Mouse (Mus musculus): ENCODE data around the gene Hpf1. TPM values are rescaled to one million over a fixed set of nuclear protein-coding genes. Genes with fewer than 3 reads are reported as not detected.

The Hpf1 gene
- polyA plus RNA-seq (2015; fragmentation: Nextera tagmentation; extraction: Ambion mirVana): 97.8 and 103 TPM in 2 replicates

DNA sequence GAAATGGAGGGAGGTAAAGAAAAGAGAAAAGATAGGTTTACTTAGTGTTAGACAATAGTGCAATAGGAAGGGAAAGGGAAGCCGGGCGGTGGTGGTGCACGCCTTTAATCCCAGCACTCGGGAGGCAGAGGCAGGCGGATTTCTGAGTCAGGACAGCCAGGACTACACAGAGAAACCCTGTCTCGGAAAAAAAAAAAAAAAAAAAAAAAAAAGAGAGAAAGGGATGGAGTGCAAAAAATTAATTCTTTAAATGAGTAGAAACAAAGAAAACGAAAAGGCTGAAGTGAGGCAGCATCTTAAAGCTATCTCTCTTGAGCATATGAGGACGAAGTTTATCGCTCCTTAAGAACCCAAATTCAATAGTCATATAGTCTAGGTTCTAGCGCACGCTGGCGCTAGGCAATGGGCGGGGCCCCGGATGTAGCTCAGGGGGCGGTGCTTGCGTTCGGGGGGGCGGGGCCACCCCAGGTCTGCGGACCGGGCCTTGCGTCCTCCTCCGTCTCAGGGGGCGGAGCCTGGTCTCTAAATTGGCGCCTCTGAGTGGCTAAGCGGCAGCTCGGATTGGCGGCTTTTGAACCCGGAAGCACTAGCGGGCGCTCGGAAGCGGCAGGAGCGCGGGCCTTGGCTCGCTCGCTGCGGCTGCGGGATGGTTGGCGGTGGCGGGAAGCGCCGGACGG, at the start of gene Hpf1:
Gene Hpf1 (plus strand): TSS at position 576 of the 677 bp plus-strand sequence.
- peak; percentile 99 for ATAC-seq
- Histone ChIP-seq H3K4me1 (ENCODE audit: control insufficient read depth, insufficient read depth, low read depth, low read length) (peaks cover 16% of the 10 kb centered on the region), H3K36me3 (ENCODE audit: control insufficient read depth, insufficient read depth, low read length) (no peaks in the 10 kb centered on the region), H3K4me3 (ENCODE audit: low read length) (peak within 1 kb of the TSS; percentile 73), H3K9me3 (ENCODE audit: control insufficient read depth, low read length) (no peaks in the 10 kb centered on the region), H3K27me3 (replicated peaks; ENCODE audit: control insufficient read depth, insufficient read depth, low read length) (no peaks in the 10 kb centered on the region), H3K4me2 (ENCODE audit: low read length) (peak within 1 kb of the TSS; percentile 80), H3K27ac (ENCODE audit: low read depth, low read length) (peak within 1 kb of the TSS; percentile 67; the same call in 1 of the 2 replicates), H3K9ac (ENCODE audit: low read depth, low read length) (peak within 1 kb of the TSS; percentile 84)
- WGBS: 5% methylated on average over 43 of the region's 43 CpGs

DNA sequence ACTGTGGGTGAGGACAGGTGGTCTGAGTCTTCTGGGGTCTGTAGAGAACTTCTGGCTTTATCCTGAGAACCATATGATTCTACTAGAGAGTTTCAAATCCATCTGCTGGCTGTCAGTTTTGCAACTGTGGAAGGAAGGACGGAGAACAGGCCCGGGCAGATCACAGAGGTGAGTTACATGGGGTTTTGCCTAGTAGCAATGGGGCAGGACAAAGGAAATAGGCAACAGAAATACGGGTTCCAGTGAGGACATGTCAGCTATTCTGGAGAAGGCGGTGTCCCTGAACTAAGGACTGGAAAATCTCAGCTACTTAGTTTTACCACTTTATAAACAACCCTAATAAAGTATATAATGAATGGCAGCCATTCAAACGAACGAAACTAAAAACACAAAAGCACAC, 47.8 kb upstream of the Hpf1 start:
- Histone ChIP-seq H3K4me1 (ENCODE audit: control insufficient read depth, insufficient read depth, low read depth, low read length) (no peaks in the 10 kb centered on the region), H3K4me2 (ENCODE audit: low read length) (no peak overlapping the region), H3K4me3 (ENCODE audit: low read length) (no peak overlapping the region), H3K27me3 (replicated peaks; ENCODE audit: control insufficient read depth, insufficient read depth, low read length) (no peaks in the 10 kb centered on the region), H3K9ac (ENCODE audit: low read depth, low read length) (no peak overlapping the region), H3K27ac (ENCODE audit: low read depth, low read length) (no peak overlapping the region), H3K9me3 (ENCODE audit: control insufficient read depth, low read length) (no peaks in the 10 kb centered on the region), H3K36me3 (ENCODE audit: control insufficient read depth, insufficient read depth, low read length) (no peaks in the 10 kb centered on the region)
- WGBS: 86% methylated on average over 6 of the region's 6 CpGs
- ATAC-seq: no peak

DNA sequence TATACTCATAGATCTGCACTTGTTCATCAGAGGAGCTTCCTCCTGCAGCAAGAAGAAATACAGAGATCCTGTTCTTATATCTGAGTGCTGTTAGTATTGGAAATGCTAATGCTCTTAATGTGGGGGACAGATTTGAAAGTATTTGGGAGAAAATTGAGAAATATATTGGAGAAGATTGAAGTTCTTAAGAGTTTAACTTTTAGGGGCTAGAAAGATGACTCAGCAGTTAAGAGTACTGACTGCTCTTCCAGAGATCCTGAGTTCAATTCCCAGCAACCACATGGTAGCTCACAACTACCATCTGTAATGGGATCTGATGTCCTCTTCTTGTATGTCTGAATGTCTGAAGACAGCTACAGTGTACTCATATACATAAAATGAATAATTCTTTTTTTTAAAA, 32.7 kb upstream of the Hpf1 start:
- no peak overlapping the region for H3K27ac ChIP-seq (ENCODE audit: low read depth, low read length)
- no peak overlapping the region for H3K4me2 ChIP-seq (ENCODE audit: low read length)
- no peak for ATAC-seq
- no peaks in the 10 kb centered on the region for H3K9me3 ChIP-seq (ENCODE audit: control insufficient read depth, low read length)
- no peak overlapping the region for H3K9ac ChIP-seq (ENCODE audit: low read depth, low read length)
- no peaks in the 10 kb centered on the region for H3K36me3 ChIP-seq (ENCODE audit: control insufficient read depth, insufficient read depth, low read length)
- H3K4me3 ChIP-seq (ENCODE audit: low read length): no peak overlapping the region
- no peaks in the 10 kb centered on the region for H3K27me3 ChIP-seq (replicated peaks; ENCODE audit: control insufficient read depth, insufficient read depth, low read length)
- H3K4me1 ChIP-seq (ENCODE audit: control insufficient read depth, insufficient read depth, low read depth, low read length): no peaks in the 10 kb centered on the region

DNA sequence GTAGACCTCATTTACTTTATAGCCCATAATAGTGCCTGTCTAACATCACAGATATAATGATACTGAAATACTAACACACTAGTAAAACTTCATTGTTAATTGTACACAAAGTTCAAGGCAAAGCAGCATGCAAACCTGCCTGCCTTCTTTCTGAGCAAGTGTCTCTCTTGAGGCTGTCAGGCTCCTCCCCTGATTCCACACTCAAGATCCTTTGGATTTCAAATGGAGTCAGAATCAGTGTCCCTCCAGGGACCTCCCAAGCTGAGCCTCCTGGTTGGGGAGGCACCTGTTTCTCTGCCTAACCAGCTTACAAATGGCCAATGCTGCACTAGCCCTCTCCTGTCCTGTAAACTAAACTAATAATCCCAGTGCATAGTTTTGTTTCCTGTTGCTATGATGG, 32.1 kb upstream of the Hpf1 start:
- no peak for ATAC-seq

DNA sequence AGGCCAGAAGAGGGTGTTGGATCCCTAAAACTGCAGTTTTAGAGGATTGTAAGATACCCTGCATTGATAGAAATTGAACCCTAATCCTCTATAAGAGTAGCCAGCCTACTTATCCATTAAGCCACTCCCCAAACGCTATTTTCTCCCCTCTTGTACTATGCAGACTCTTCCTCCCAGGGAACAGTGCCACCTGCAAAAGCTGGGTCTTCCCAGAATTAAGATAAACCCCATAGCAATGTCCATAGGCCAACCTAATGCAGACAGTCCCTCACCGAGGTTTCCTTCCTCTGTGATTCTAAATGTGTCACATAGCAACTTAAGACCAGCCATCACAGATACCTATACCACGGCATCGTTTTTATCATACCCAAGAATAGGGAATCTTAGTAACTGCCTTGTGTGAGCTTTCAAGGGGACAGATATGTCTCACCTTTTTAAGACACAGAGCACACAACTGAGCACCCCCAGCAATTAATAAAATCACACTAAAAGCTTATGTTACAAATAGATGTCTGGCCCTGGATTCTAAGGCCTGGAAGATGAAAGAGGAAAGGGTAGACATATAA, 31.2 kb upstream of the Hpf1 start:
- H3K9me3 ChIP-seq (ENCODE audit: control insufficient read depth, low read length): no peaks in the 10 kb centered on the region
- 80% methylated on average over 4 of the region's 4 CpGs for WGBS
- H3K4me2 ChIP-seq (ENCODE audit: low read length): no peak overlapping the region
- H3K9ac ChIP-seq (ENCODE audit: low read depth, low read length): no peak overlapping the region
- H3K27ac ChIP-seq (ENCODE audit: low read depth, low read length): no peak overlapping the region
- H3K4me3 ChIP-seq (ENCODE audit: low read length): no peak overlapping the region
- H3K27me3 ChIP-seq (replicated peaks; ENCODE audit: control insufficient read depth, insufficient read depth, low read length): no peaks in the 10 kb centered on the region
- H3K36me3 ChIP-seq (ENCODE audit: control insufficient read depth, insufficient read depth, low read length): no peaks in the 10 kb centered on the region
- ATAC-seq: no peak
- no peaks in the 10 kb centered on the region for H3K4me1 ChIP-seq (ENCODE audit: control insufficient read depth, insufficient read depth, low read depth, low read length)

More for the DNA sequence above, 32.1 kb upstream of the Hpf1 start:
- Histone ChIP-seq H3K4me3 (ENCODE audit: low read length) (no peak overlapping the region), H3K4me2 (ENCODE audit: low read length) (no peak overlapping the region), H3K27ac (ENCODE audit: low read depth, low read length) (no peak overlapping the region), H3K9ac (ENCODE audit: low read depth, low read length) (no peak overlapping the region), H3K27me3 (replicated peaks; ENCODE audit: control insufficient read depth, insufficient read depth, low read length) (no peaks in the 10 kb centered on the region), H3K9me3 (ENCODE audit: control insufficient read depth, low read length) (no peaks in the 10 kb centered on the region), H3K36me3 (ENCODE audit: control insufficient read depth, insufficient read depth, low read length) (no peaks in the 10 kb centered on the region), H3K4me1 (ENCODE audit: control insufficient read depth, insufficient read depth, low read depth, low read length) (no peaks in the 10 kb centered on the region)

DNA sequence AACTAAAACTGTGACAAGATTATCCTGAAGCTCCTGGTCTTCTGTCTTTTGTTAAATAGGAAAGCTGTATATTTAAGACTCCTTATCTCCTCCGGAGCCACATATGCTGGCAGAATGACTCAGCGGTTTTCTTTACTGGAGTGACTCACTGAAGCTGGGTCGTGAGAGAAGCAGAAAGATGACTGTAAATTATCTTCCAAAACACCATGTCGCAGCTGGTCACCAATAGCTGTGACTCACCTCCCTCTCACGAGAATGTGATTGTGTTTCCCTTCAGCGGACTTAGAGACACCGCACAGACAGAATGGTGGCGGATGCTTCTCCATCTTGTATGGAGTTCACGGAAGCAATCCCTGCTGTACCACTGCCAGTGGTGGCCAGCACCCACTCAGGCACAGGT, 30.6 kb upstream of the Hpf1 start:
- Histone ChIP-seq H3K9me3 (ENCODE audit: control insufficient read depth, low read length) (no peaks in the 10 kb centered on the region), H3K27ac (ENCODE audit: low read depth, low read length) (no peak overlapping the region), H3K27me3 (replicated peaks; ENCODE audit: control insufficient read depth, insufficient read depth, low read length) (no peaks in the 10 kb centered on the region), H3K36me3 (ENCODE audit: control insufficient read depth, insufficient read depth, low read length) (no peaks in the 10 kb centered on the region), H3K9ac (ENCODE audit: low read depth, low read length) (no peak overlapping the region), H3K4me2 (ENCODE audit: low read length) (no peak overlapping the region), H3K4me3 (ENCODE audit: low read length) (no peak overlapping the region), H3K4me1 (ENCODE audit: control insufficient read depth, insufficient read depth, low read depth, low read length) (no peaks in the 10 kb centered on the region)
- 76% methylated on average over 9 of the region's 9 CpGs for WGBS
- no peak for ATAC-seq

DNA sequence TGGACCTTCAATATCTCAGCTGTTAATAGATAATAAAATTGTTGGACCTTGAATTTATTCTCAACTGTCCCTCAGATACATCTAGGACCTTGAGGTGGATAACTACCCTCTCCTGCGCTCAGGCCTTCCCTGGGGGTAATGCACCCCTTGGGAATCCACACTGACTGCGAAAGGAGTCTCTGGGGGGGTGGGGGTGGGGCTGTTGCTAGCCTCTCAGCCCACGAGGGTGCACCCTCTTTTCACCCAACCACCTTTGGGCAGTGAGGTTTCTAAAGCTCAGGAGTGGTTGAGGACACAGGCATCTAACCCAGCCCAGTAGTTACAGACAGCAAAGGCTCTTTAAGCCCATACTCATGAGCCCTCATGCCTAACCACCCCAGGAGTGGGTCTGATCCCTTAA, 29.5 kb upstream of the Hpf1 start:
- H3K9ac ChIP-seq (ENCODE audit: low read depth, low read length): no peak overlapping the region
- H3K27me3 ChIP-seq (replicated peaks; ENCODE audit: control insufficient read depth, insufficient read depth, low read length): no peaks in the 10 kb centered on the region
- no peaks in the 10 kb centered on the region for H3K4me1 ChIP-seq (ENCODE audit: control insufficient read depth, insufficient read depth, low read depth, low read length)
- H3K27ac ChIP-seq (ENCODE audit: low read depth, low read length): no peak overlapping the region
- WGBS: 70% methylated on average over 3 of the region's 3 CpGs
- ATAC-seq: no peak
- H3K9me3 ChIP-seq (ENCODE audit: control insufficient read depth, low read length): no peaks in the 10 kb centered on the region
- H3K4me3 ChIP-seq (ENCODE audit: low read length): no peak overlapping the region
- no peaks in the 10 kb centered on the region for H3K36me3 ChIP-seq (ENCODE audit: control insufficient read depth, insufficient read depth, low read length)
- H3K4me2 ChIP-seq (ENCODE audit: low read length): no peak overlapping the region

DNA sequence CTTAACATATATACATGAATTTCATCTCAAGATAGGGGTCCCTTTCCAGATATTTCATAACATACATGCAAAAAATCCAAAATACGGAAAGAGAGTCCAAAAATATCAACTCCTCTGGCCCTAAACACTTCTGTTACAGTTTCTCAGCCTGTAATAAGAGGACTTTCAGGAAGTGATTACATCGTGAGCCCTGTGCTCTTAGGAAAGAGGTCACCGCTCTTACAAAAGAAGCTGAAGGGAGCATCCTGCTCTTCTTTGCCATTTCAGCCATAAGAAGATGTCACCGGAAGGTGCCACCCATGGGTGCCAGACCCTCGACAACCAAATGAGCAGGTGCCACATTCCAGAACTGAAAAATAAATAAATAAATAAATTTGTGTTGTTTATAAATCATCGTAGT, 28.4 kb upstream of the Hpf1 start:
- no peak overlapping the region for H3K9ac ChIP-seq (ENCODE audit: low read depth, low read length)
- H3K36me3 ChIP-seq (ENCODE audit: control insufficient read depth, insufficient read depth, low read length): no peaks in the 10 kb centered on the region
- H3K27ac ChIP-seq (ENCODE audit: low read depth, low read length): no peak overlapping the region
- no peak overlapping the region for H3K4me2 ChIP-seq (ENCODE audit: low read length)
- WGBS: 89% methylated on average over 6 of the region's 6 CpGs
- H3K4me3 ChIP-seq (ENCODE audit: low read length): no peak overlapping the region
- no peaks in the 10 kb centered on the region for H3K27me3 ChIP-seq (replicated peaks; ENCODE audit: control insufficient read depth, insufficient read depth, low read length)
- no peaks in the 10 kb centered on the region for H3K4me1 ChIP-seq (ENCODE audit: control insufficient read depth, insufficient read depth, low read depth, low read length)
- ATAC-seq: no peak
- H3K9me3 ChIP-seq (ENCODE audit: control insufficient read depth, low read length): no peaks in the 10 kb centered on the region

DNA sequence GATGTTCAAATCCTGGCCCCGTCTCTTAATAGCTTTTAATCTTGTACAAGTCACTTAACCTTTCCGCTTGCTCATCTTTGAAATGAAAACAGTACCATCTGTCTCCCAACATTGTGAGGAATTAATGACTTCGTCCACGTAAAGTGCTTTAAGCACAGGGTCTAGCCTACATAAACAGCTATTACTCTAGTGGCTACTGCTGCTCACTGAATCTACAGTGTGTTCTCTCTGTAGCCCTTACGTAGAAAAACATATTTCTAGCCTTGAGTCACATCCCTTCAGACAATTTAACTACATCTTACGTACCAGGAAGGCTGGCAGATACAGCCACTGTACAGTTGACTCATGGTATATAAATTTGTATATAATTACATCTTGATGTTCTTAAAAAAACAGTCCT, 25.3 kb upstream of the Hpf1 start:
- no peak overlapping the region for H3K27ac ChIP-seq (ENCODE audit: low read depth, low read length)
- no peak for ATAC-seq
- no peaks in the 10 kb centered on the region for H3K4me1 ChIP-seq (ENCODE audit: control insufficient read depth, insufficient read depth, low read depth, low read length)
- H3K9me3 ChIP-seq (ENCODE audit: control insufficient read depth, low read length): no peaks in the 10 kb centered on the region
- no peaks in the 10 kb centered on the region for H3K36me3 ChIP-seq (ENCODE audit: control insufficient read depth, insufficient read depth, low read length)
- H3K9ac ChIP-seq (ENCODE audit: low read depth, low read length): no peak overlapping the region
- H3K4me3 ChIP-seq (ENCODE audit: low read length): no peak overlapping the region
- H3K4me2 ChIP-seq (ENCODE audit: low read length): no peak overlapping the region
- WGBS: 67% methylated on average over 6 of the region's 6 CpGs
- no peaks in the 10 kb centered on the region for H3K27me3 ChIP-seq (replicated peaks; ENCODE audit: control insufficient read depth, insufficient read depth, low read length)
